Mouse (Mus musculus) layer of hippocampus, adult 11-12 months (tissue): ENCODE measurements around the gene Fchsd2.
"Not testable (repeated sequence)": the region's sequence is repeated elsewhere in the genome, so short reads cannot be mapped to it uniquely, and the experiment has no call there.

ENCODE experiments used
- DNase-seq: peaks from one replicate; pipeline ENCODE4 v3.0.0; 2022; ENCODE audit warnings: low spot score

Fchsd2 gene

DNA sequence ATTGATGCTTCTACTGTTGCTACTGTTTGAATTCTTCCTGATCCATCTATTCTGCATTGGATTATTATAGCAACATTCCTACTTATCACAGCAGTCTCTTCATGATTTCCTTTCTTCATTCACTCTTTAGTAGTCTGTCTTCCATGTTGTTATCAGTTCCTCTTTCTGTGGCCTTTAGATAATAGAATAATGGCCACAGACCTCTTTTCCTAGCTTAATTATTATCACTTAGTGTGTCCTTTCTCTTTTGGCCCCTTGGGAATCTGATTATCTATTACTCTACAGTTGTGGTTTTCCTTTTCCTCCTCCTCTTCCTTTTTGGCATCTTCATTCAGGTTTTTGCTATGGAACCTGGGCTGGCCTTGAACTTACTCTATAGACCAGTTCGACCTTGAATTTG, 21.7 kb downstream of the Fchsd2 start:
- DNase-seq, result no peak

DNA sequence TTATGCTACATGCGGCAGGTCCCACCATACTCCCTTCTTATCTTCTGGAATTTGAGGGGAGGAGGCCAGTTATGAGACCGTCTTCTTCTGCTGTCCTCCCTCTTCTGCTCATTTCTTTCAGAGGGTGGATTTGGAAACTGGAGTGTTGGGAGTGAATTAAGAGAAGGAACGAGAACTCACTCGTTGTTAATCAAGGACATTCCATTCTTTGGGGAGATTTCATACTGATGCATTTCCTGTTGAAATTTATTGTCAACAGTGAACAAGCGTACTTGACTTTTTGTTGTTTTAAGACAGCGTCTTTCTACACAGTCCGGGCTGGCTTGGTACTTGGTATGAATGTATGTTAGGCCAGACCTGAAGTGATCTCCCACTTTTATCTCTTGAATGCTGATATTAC, 26.7 kb downstream of the Fchsd2 start:
- DNase-seq, result no peak

DNA sequence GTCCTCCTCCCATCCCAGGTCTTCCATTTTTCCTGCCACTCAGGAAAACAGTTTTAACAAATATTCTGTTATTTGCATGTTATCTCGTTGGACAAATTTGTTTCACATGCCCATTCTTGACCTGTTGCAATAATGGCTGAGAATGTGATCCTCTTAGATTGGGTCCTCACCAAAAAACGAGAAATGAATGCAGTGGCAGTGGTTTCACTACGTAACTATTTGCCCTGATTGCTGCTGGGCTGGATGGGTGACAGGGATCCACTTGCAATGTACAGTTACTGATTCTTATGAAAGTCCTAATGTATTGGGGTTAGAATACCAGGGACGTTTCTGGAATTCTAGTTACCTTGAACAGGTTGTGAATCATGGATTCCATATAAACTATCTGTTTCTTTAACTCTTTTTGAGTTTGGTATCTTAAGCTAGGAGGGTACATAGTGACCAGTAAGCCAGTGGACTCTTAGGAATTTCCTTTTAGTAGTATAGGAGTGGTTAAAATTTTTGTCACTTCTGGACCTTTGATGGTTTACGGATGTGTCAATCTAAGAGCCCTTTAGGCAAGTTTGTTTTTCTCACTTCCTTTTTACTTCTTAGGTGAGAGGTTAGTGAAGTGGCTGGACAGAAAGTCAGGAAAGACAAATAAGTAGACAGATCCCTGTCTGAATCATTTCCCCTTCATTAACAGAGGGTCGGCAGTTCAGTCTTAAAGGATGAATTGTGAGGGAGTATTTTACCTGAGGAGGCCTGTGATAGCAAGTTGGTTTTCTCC, 31.1 kb downstream of the Fchsd2 start:
- no peak for DNase-seq

DNA sequence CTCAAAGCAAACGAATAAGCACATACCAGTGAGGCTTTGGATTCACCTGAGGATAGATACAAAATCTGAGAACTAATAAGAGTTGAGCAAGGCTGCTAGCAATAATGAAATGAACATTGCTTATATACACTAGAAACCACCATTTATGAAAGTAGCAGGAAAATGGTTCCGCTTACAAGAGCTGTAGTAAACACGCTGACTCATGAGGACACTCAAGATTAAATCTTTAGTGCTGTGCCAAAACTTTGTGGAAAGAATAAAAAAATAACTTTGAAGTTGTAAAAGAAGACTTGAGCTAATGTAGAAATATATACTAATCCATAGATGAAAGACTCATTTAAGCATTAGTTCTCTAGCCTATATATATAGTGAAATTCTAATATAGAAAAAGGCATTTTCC, 35.1 kb downstream of the Fchsd2 start:
- DNase-seq, result no peak

DNA sequence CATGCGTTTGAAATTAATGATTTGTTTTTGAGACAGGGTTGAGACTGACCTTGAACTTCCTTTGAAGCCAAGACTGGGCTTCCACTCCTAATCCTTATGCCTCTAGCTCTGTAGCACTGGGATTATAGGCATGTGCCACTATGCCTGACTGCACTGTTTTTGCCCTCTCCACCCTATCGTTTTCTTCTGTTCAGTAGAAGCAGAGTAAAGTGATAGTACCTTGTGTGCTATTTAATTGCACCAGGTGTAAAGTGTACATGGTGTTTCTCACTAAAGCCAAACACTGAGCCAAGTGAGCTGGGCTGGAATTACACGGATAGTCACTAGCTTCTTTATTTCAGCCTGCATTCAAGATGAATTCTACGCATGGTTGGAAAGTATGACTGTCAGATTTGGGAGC, 35.9 kb downstream of the Fchsd2 start:
- no peak for DNase-seq

DNA sequence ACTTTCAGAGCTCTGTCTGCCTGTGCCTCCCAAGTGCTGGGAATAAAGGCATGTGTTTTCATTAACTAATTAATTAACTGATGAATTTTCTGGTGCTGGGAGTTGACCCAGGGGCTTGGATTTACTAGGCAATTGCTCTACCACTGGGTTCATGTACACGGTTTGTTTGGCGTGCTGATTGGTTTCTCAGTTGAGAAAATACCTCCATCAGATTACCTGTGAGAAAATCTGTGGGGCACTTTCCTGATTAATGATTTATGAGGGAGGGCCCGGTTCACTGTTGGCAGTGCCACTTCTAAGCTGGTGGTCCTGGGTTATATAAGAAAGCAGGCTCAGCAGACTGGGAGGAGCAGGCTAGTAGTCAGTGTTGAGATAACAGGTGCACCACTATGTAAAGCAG, 38.0 kb downstream of the Fchsd2 start:
- DNase-seq, result no peak

DNA sequence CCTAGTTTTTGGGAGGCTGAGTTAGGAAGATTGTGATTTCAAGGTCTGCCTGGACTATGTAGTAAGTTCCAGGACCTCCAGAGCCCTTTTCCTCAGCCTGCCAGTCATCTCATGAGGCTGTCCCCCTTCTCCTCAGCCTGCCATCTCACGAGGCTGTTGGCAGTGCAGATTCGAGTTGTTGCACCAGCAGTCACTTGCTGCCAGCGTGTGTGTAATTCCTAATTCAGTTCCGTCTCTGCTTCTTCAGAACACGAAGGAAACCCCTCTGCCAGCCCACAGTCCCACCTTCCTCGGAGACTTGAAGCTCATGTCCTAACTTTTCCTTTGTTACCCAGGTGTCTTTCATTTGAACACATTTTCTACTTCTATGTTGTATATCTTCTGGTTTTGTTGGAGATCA, 38.6 kb downstream of the Fchsd2 start:
- no peak for DNase-seq

DNA sequence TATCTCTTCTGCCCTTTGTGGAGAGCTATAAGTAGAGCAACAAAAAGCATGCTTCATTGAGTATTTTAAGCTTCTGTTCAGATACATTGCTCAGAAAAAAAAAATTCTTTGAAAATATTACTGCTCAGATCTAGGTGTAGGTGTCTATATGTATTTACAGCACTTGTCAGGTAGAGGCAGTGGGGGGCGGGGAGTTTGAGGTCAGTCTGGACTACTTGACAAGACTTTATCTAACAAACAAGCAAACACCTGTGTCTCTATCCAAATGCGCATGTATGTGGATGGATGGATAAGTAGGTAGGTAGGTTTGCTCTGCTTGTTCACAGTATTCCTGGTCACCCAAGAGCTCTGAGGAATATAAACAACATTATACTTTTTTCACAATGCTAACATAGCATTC, 40.9 kb downstream of the Fchsd2 start:
- no peak for DNase-seq

DNA sequence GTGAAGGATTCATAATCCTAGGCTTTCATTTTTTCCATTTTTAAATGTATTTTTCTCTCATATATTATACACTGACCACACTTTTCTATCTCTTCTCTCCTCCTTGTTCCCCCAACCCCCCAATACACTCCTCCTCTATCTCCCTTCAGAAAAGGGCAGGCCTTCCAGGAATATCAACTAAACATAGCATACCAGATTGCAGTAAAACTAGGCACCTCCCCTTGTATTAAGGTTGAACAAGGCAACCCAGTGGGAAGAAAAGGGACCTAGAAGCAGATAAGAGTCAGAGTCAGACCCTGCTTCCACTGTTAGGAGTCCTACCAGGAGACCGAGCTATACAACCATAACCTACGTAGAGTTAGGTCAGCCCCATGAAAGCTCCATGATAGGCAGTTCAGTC, 41.5 kb downstream of the Fchsd2 start:
- no peak for DNase-seq

DNA sequence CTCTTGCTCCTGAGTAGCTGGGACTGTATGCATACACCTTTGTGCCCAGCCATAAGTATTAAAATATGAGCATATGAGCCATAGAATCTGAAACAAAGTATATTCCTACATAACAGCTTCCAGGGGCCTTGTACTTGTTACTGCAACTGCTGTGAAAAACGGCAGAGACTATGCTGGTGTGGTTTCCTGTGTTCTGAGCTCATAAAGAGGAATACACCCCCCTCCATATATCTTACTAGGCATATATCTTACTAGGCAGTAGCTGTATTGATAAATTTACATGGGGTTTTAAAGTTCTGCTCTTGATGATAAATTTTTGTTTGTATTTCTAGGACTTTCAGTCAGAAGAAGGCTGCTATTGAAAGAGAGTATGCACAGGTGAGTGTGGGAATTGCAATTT, 46.2 kb downstream of the Fchsd2 start:
- no peak for DNase-seq

DNA sequence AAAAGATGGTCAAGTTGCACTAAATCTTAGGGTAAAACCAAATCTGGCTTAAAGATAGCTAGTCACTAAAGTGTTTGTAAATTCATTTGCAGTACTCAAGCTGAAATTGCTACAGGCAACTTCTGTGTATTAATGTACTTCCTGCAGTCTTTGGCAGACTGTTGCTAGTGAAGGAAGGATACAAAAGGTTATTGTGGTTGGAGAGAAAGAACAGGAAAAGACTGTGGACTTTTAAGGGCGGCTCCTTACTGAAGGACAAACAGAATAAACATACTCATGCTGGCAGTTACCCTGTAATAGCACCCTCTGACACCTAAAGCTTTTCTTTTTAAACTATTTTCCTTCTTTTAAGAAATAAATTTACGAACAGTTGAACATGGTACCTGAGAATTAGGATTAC, 50.2 kb downstream of the Fchsd2 start:
- DNase-seq, result no peak

DNA sequence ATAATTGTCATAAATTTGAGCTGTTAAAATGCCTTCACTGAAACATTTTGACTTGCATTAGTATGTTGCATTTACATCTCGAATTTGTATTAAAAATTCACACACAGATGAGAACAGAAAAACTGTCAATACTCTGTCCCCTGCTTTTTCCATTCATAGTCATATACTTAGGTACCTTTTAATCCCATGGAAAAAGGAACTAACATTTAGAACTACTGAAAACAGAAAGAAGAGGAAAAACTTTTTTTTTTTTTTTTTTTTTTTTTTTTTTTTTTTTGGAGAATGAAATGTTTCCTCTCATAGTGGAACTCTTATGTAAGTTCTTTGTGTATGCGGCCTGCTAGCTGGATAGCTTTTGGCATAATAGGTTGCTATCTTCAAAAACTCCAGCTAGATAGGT, 51.6 kb downstream of the Fchsd2 start:
- no peak for DNase-seq

DNA sequence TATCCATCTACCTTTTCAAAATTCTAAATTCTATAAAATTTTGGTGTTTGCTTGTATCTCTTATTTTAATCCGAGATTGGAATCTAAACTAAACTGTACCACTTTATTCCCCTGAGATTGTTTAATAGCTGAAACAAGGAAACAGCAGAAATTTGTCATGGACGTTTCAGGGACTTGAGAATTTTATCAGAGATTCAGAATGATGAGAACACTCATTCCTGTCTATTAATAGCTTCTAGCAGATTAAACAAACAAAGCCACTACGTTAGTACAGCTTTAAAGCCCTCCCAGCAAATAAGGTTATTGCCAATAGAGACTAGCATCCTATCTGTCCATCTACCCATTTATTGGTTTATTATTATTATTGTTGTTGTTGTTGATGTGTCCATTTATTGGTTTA, 56.4 kb downstream of the Fchsd2 start:
- no peak for DNase-seq

DNA sequence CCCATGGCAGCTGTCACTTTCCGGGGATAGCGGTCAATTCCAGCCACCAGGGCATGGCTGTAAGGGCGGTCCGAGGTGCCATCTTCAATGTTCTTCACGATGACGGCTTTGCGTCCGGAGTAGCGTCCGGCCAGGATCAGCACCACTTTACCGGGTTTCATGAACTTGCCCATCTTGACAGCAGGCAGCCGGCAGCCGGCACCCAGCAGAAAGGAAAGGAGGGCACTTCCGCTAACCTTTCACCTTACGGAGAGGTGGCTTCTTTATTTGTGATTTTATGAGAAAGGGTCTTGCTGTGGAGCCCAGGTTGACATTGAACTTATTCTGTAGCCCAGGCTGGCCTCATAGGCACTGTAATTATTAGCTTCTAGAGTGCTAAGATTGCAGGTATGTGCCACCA, 62.2 kb downstream of the Fchsd2 start:
- DNase-seq, result not testable (repeated sequence)

DNA sequence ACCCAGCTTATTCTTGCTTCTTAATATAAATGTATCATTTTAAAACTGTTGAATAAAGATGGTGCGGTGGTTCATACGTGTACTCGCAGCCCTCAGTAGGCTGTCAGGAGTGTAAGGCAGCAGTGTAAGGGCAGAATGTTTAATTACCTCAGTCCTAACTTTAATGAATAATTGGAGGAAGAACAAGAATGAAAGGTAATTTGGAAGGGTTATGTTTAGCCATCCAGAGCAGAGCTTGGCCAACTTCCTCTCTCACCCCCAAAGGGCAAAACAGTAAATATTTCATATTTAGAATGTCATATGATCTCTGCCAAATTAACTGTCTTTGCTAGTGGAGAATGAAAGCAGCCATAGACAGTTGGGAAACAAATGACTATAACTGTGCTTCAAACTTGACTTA, 62.6 kb downstream of the Fchsd2 start:
- DNase-seq, result no peak

DNA sequence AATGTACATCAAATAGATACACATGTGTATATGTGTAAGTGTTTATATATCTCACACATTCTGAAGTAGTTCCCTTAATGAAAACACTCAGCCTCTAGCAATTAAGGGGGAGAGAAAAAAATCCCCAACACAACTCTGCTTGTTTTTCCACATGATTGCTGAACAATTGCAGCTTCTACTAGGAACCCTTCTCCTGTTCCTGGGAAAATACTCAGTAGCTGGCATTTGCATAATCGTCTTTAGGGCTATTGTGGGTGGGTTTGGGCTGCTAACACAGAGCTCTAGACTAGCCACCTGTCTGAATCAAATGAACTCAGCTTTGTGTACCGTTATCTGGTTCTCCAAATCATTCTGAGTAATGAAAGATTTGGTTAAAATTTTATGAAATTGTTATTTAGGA, 67.6 kb downstream of the Fchsd2 start:
- DNase-seq, result no peak

DNA sequence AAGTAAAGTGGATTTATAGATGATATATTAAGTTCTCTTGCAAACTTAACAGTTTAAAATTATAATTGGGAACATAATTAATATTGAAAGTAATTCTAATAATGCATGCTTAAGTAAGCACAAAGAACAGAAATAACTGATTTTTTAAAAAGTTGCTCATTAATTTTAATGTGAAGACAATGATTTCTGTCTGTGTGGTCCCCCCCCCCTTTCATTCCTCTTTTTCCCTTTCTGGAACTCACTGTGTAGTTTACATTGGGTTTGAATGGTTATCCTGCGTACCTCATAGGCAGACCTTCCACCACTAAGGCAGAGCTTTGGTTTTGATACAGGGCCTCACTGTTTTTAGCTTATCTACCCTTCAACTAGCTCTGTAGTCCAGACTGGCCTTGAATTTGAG, 70.1 kb downstream of the Fchsd2 start:
- no peak for DNase-seq

DNA sequence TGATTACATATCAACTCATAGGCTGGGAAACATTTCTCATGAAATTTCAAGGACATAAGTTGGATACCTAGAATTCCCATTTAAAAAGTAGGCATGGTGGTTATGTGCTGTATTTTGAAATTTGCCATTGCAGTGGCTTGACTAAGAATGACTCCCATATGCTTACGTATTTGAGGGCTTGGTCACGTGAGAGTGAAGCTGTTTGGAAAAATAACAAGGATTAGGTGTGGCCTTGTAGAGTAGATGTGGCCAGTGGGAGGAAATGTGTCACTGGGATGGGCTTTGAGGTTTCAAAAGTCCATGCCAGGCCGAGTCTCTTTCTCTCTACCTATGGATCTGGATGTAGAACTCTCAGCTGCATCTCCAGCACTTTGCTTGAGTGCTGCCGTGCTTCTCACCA, 71.2 kb downstream of the Fchsd2 start:
- no peak for DNase-seq

DNA sequence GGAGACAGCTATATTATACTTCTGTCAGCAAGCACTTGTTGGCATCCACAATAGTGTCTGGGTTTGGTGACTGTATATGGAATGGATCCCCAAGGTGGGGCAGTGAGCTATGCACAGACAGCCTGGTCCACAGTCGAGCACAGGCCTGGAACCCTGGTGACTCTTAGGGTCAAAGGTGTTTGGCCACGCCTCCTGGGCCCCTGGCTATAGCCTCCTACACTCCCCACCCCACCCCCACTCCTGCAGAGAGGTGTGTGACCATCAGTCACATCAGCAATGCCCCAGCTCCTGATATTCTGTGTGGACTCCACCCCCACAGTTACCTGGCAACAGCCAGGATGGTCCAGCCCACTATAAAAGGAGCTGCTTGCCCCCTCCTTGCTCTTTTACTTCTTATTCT, 73.9 kb downstream of the Fchsd2 start:
- DNase-seq, result no peak

DNA sequence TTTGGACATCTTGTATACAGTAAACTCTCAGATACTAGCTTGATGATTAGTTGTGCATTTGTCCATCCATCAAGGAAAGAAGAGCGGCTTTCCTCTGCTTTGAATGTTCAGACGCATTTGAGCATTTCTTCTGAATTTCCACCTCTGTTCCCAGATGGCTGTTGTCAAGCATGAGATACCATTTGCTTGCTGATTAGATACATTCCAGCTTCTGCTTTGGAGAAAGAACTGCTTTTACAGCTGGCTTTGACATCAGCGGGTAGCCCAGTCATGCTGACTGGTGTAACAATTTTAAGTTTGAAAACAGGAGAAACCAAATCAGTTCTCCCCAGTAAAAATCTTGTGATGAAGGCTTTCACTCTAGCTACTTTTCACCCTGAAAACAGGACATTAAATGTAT, 77.8 kb downstream of the Fchsd2 start:
- no peak for DNase-seq

DNA sequence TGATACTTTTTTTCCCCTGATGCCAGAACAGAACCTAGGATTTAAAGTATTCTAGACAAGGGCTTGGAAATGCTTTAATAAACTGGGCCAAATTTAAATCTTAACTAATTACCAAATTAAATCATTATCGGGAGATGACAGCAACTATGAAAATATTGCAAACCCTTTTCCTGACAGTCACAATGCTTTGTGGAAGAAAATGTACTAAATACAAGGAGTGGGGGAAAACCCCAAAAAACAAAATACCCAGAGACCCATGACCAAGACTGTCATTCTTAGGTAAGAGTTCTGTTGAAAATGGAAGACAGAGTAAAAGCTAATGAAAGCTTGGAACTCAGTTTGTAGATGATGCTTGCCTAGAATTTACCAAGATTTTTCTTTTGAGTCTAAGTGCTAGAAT, 78.3 kb downstream of the Fchsd2 start:
- DNase-seq, result no peak

DNA sequence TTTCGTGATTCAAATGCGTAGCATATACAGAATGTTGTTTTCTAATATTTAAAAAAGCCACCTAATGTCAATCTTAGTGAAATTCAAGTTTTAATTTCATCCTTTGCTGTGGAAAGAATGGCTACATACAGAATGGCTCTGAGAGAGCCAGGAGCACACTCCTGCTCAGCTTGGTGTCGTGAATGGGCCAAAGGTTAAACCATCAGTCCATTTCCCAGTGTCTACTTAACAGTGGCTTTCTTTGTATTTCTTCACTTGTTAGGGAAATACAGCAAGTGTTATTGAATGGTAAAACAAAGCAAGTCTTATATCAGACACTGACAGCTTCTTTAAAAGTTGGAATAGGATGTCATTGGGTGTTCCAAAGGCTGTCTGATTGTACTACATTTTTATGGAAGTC, 80.7 kb downstream of the Fchsd2 start:
- no peak for DNase-seq

DNA sequence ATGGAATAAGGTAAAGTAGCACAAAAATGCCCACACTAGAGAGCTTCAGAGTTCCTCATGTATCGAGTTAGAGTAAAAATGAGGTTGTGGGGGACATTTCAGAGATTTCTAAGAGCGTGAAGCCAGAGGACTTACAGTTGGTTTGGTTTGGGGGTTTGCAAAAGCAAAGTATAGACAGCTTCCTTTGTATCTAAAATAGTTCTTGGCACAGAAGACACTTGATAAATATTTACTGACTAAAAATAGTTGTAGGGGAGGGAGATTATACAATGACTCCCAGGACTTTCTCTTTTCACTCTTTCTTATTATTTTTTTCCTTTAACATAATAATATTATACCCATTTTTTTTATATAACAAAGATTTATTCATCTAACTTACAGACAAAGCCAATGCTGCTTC, 86.1 kb downstream of the Fchsd2 start:
- no peak for DNase-seq

DNA sequence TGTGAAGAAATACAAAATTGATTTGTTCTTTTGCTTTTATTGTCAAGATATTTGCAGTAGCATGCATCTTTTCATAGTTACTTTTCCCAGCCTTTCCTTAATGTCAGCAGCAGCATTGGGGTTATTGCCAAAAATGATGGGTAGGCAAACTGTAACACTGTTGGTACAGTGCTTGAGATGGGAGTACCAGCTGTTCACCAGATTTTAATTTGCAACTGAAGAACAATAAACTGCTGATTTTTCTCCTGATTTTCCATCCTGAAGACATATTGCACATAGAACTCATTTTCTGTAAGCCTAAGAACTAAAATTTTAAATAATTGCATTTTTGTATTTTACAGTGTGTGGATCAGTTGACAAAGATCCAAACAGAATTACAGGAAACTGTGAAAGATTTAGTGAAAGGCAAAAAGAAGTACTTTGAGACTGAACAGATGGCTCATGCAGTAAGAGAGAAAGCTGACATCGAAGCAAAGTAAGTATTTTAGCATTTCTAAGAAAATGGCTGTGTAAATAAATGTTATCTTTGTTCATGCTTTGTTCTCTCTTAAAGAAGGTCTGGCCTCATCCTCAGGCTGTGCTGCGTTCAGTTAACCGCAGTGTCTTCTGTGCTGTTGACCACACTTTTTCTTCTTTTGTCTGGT, 98.8 kb downstream of the Fchsd2 start:
- DNase-seq, result no peak
